Mouse (Mus musculus): ENCODE data around the gene Polr2c. TPM values are rescaled to one million over a fixed set of nuclear protein-coding genes. Genes with fewer than 3 reads are reported as not detected.

The Polr2c gene
- polyA plus RNA-seq, 1 experiment, result 78.8 TPM

DNA sequence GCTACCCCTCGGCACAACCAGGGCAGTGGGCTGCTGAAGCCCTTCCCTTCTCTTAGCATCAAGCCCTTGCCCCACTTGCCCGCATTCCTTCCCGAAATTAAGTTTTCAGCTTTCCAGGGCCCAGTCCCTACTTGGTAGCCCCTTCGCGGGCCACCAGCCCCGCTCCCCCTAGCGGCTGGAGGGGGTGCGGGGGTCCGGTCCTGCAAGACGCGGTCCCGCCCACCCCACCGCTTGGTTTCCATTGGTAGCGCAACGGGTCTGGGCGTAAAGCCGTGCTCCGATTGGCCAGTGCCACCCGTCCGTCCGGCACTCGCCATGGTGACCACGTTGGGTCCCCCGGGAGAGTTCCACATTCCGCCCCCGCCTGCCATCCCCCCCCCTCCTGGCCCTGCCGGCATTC is 60.1 kb downstream of the Polr2c start:
- DNase-seq (ENCODE audit: low read depth, low spot score), result no peak
- under 1% methylated on average over 27 of the region's 27 CpGs for WGBS

DNA sequence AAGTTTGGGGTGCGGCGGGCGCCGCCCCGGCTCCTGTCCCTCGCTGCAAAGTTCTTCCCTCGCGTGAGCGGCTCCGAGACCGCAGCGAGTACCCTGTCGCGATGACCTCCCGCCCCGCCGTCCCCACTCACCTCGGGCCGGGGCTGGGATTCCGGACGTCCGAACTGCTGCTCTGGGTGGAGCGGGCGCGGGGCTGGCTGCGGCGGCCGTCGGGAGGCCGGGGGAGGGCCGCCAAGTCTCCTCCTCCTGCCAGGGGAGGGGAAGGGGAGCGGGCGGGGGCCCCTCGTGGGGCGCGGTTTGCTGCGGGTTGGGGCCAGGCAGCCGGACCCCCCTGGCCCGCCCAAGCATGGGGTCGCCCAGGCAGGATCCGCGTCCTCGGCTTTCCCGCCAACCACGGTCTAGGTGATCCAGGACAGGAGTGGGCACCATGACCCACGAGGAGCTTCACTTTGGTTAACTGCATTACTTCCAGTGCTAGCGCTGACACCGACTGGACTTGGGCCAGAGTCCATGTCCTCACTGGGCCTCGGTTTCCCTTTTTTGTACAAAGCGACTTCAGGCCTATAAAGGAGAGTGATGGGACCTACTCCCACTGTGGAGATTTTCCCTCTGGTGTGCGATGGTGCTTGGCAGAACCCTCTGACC is 60.7 kb downstream of the Polr2c start, which contains the start of gene Ccdc102a:
Gene Ccdc102a (minus strand): TSS at position 248 of the 645 bp plus-strand sequence.
- WGBS, result 4% methylated on average over 44 of the region's 51 CpGs
- no peak for DNase-seq (ENCODE audit: low read depth, low spot score)

DNA sequence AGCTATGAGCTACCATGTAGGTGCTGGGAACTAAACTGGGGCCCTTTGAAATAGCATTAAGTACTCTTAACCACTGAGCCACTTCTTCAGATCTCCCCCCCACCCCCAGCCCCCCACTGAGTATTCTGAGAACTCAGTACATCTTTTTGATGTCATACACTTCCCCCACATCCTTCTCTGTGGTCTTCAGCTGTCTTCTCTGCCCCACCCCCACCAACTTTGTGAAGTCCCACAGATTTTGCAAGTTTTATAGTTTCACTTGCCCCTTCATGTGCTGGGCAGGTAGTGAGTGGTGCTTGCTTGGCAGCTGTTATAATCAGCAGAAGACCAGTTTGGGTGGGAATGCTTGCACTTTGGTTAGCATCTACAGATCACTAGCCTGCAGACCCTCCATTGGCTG is 62.0 kb downstream of the Polr2c start:
- no peak for DNase-seq (ENCODE audit: low read depth, low spot score)

DNA sequence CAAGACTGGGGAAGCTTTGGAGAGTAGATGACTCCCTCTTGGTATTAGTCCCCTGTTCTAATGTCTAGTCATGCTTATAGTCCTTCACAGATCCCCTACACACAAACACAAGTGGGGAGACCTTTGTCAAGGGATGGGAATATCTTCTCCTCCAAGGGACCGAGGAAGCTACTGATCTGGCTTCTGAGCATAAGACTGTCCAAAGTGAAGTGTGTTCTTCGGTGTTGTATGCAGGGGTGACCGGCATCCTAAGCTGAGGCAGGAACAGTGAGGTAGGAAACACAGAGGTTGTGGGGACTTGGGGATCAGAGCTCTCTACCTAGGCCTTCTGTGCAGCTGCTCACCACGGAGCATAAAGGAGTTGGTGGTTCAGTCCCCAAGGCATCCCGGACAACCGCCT is 64.9 kb downstream of the Polr2c start:
- DNase-seq (ENCODE audit: low read depth, low spot score), result no peak
- WGBS, result 49% methylated on average over 6 of the region's 6 CpGs

DNA sequence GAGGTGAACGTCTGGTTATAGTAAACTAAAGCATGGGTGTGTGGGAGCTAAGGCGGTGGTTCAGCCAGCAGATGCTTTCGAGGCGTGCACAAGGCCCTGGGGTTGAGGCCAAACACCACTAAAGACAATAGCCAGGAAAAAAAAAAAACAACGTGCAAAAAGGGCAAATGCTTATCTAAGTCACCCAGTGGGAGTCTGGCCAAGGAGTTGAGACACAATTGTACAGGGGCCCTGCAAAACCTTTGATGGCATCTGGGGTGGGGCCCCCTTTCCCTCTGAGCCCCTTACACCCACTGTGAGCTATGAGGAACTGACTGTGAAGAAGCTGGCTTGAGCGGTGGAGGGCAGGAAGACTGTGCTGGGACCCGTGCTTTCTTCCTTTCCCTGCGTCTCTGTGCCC is 65.4 kb downstream of the Polr2c start:
- DNase-seq (ENCODE audit: low read depth, low spot score), result no peak
- WGBS, result 13% methylated on average over 8 of the region's 8 CpGs

Other genes with a start within 250 kb of the Polr2c start
- gene Arl2bp, start 190.8 kb upstream of the Polr2c start, polyA plus RNA-seq (2012; rRNA removed), result 61.7 and 76.1 TPM in 2 replicates
- gene Pllp, start 161.2 kb upstream of the Polr2c start, polyA plus RNA-seq (2012; rRNA removed), result 63.8 and 69.8 TPM in 2 replicates
- gene Ccl22, start 111.9 kb upstream of the Polr2c start, polyA plus RNA-seq (2012; rRNA removed), result 7.7 and 8.9 TPM in 2 replicates
- 53.2 and 127 TPM in 2 replicates for gene Cx3cl1, start 85.4 kb upstream of the Polr2c start, polyA plus RNA-seq (2012; rRNA removed)
- 2.5 and 4.9 TPM in 2 replicates for gene Ccl17, start 47.0 kb upstream of the Polr2c start, polyA plus RNA-seq (2012; rRNA removed)
- 100 and 148 TPM in 2 replicates for gene Coq9, start 19.1 kb upstream of the Polr2c start, polyA plus RNA-seq (2012; rRNA removed)
- gene Ciapin1, start 19.1 kb upstream of the Polr2c start, polyA plus RNA-seq (2012; rRNA removed), result 39.1 and 44.8 TPM in 2 replicates
- 116 and 138 TPM in 2 replicates for gene Dok4, start 18.9 kb downstream of the Polr2c start, polyA plus RNA-seq (2012; rRNA removed)
- 4.3 and 5.8 TPM in 2 replicates for gene Ccdc102a, start 60.6 kb downstream of the Polr2c start, polyA plus RNA-seq (2012; rRNA removed)
- gene Adgrg5, start 66.2 kb downstream of the Polr2c start, polyA plus RNA-seq (2012; rRNA removed), result 13.2 and 21.4 TPM in 2 replicates
- 26.3 and 37.3 TPM in 2 replicates for gene Adgrg1, start 117.3 kb downstream of the Polr2c start, polyA plus RNA-seq (2012; rRNA removed)
- gene Adgrg3, start 160.2 kb downstream of the Polr2c start, polyA plus RNA-seq (2012; rRNA removed), result 5.5 and 9.2 TPM in 2 replicates
- not detected in 2 replicates for gene Drc7, start 197.7 kb downstream of the Polr2c start, polyA plus RNA-seq (2012; rRNA removed)
- gene Katnb1, start 223.7 kb downstream of the Polr2c start, polyA plus RNA-seq (2012; rRNA removed), result 16.5 and 19.0 TPM in 2 replicates